Mouse (Mus musculus): ENCODE data around the gene Rad1.
"Not testable (repeated sequence)": the region's sequence is repeated elsewhere in the genome, so short reads cannot be mapped to it uniquely, and the experiment has no call there.

The Rad1 gene

DNA sequence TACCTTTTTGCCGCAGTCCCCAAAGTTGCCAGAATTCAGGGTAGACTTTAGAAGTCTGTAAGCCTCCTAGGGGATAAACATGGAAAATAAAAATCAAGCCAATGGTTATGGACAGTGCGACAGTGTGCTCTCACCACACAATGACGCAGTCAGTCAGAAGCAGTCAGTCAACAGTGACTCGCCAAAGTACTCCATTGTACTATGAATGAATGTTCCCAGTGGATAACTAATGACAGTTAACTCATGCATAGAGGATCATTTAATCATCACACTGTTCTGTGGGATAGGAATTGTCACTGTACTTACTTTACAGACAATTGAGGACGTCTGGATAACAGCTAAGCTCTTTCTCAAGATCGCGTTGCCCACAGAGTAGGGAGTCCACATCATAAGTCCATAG is 29.3 kb downstream of the Rad1 start:
- no peak for DNase-seq (ENCODE audit: low spot score)

DNA sequence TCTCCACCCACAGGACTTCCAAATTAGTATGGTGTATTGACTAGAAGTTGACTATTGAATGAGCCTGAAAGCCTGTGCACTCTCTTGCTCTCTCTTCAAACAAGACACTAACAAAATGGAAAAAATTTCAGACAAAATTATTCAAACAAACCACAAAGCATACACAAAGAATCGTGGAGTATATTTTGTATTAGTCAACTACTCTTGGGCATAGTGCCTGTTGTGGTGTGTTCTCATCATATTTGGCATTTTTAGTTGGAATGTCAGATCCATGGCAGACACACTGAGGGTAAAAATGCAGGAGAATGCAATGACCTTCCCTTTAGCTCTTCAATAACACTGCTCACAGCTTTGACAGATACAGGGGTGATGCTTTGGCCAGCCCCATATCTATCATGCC is 40.1 kb downstream of the Rad1 start:
- no peak for DNase-seq (ENCODE audit: low spot score)

DNA sequence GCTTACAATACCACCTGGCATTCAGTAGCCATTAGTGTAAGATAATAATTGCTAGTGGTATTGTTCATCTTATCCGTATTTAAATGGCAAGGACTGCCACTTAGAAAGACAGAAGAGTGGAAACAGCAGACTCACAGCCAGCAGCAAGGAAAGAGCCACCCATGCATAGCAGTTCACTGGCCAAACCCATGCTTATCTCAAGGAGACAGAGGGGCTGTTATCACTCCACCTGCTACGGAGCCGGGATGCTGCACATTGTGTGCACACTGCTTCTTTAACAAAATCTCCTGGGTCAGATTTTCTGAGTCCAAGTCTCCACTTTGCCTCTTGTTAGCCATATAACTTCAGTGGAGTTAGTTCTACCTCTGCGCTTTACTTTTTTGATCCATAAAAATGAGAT is 45.5 kb downstream of the Rad1 start:
- DNase-seq (ENCODE audit: low spot score) = no peak

DNA sequence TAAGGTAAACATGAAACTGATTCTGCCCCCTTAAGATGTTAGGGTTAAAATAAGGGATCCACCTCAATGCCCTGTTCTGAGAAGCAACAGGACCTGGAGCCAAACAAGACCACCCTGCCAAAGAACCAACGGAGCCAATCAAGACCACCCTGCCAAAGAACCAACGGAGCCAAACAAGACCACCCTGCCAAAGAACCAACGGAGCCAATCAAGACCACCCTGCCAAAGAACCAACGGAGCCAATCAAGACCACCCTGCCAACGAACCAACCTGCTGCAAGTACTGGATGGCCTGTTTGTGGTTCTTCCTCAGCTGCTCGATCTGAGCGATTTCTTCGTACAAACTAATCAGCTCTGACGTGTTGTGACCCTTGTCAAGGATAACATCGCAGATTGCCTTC is 47.5 kb downstream of the Rad1 start:
- DNase-seq (ENCODE audit: low spot score) = not testable (repeated sequence)

DNA sequence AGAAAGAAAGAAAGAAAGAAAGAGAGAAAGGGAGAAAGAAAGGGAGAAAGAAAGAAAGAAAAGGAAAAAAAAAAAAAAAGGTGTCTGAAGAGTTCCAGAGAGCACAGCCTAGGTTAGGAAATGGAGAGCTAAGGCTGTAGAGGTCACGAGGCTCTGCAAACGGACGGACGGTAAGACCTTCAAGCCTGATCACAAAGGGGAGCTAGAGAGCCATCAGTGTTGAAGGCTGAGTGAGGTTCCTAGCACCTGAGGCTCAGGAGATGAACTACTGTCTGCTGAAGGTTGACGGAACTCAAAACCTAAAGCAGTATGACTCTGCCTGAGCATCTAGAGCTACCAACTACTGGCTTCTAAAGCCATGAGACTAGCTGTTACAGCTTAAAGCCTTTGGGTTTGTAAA is 48.8 kb downstream of the Rad1 start:
- DNase-seq (ENCODE audit: low spot score) = no peak

DNA sequence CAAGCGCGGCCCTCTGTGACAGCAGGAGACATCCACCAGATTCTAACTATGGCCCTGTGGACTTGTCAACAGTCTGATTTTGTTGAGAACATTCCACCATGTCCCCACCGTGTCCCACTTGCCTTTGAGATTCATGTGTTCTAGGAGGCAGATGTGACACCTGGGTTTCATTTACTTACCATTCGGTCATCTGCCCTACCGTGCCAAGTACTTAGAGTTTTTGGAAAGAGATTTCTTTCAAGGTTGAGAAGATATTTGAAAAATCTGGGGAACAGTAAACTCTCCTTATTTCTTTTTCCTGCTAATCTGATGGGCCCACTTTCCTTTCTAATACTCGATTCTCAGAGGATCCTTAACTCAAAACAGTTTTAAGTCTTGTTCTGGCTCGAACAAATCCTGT is 50.2 kb downstream of the Rad1 start:
- no peak for DNase-seq (ENCODE audit: low spot score)

DNA sequence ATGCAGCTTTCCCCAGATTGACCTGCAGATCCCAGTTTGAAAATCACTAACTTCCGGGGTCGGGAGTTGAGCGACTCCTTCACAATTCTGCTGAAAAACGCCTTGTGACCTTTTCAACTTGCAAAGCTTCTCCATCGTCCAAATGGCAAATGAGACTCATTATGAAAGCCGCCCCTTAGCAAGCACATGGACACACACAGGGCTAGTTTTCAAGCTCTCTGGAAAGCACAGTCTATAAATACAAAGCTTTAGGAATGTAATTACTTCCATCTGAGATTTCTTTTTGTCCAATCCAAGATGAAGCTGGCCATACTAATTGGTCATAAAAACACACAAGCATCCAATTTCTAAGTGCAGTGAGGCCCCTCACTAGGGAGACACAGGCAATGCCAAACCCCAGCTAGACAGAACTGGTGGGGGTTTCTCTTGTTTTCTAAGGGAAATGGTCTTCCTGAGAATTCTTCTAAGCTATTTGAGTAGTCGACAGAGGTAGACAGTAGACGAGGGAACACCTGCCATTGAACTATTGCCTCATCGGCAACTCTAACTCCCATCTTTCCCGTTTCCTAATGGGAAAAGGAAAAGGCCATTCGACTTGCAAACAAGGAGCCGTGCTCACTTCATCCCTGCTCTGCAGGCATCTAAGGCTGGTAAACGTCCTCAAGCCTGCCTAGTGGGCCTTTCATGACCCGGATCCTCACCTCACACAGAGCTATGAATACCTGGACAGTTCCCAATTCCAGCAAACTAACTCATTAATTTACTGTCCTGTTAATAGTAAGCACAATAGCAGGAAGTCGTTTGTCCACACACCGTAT is 54.7 kb downstream of the Rad1 start:
- no peak for DNase-seq (ENCODE audit: low spot score)
